Mouse (Mus musculus) left cerebral cortex, postnatal 14 days (tissue): ENCODE data around the gene Gng8. TPM values are rescaled to one million over a fixed set of nuclear protein-coding genes. Genes with fewer than 3 reads are reported as not detected.
A peak's percentile ranks its signal among the peaks of the same experiment; 100 is the strongest.

Source experiments
- DNase-seq, 2 experiments: peaks; one replicate each; pipeline ENCODE4 v3.0.0; 2021 to 2022; ENCODE audit warnings: low spot score in 2 of 2, mixed read lengths in 1 of 2
- intact Hi-C: fragments of 180-260 bp; cut with DNase I; formaldehyde crosslinking; loops from one replicate; pipeline ENCODE4 v1.15.1; 2025
- total RNA-seq, 2 experiments: library from RNA; stranded (reverse); gene quantifications; 2 replicates each; pipeline ENCODE4 v1.2.3; 2021

The Gng8 gene
- total RNA-seq, 2 experiments from 2014 or later = 1.2 to 1.5 TPM

- intact Hi-C loops = no loop called here
- no peak for DNase-seq
Observed at GRCm38 (mm10) chr7:16903439-16903955, 11.9 kb downstream of the Gng8 start.

GRCm38 (mm10) chr7:16904120-16904675, 12.6 kb downstream of the Gng8 start:
- intact Hi-C loops = no loop called here

GRCm38 (mm10) chr7:16905491-16906021, 14.0 kb downstream of the Gng8 start:
- intact Hi-C loops = no loop called here
- no peak for DNase-seq

More at GRCm38 (mm10) chr7:16904120-16904675, 12.6 kb downstream of the Gng8 start:
- no peak for DNase-seq

- DNase-seq = no peak
- intact Hi-C loops = no loop called here
Observed at GRCm38 (mm10) chr7:16906281-16906680, 14.7 kb downstream of the Gng8 start, which contains the start of gene Ptgir. TSS of gene Ptgir (plus strand) at chr7:16906490.

- intact Hi-C loops = no loop called here
- no peak for DNase-seq
Observed at GRCm38 (mm10) chr7:16906889-16907559, 15.4 kb downstream of the Gng8 start.

- DNase-seq = no peak
Observed at GRCm38 (mm10) chr7:16907842-16908241, 16.3 kb downstream of the Gng8 start.

GRCm38 (mm10) chr7:16908367-16908766, 16.8 kb downstream of the Gng8 start:
- intact Hi-C loops = no loop called here
- no peak for DNase-seq

More at GRCm38 (mm10) chr7:16907842-16908241, 16.3 kb downstream of the Gng8 start:
- intact Hi-C loops = no loop called here

- intact Hi-C loops = no loop called here
- DNase-seq = no peak
Observed at GRCm38 (mm10) chr7:16908859-16909258, 17.3 kb downstream of the Gng8 start.

GRCm38 (mm10) chr7:16909909-16910308, 18.3 kb downstream of the Gng8 start:
- intact Hi-C loops = no loop called here
- no peak for DNase-seq

GRCm38 (mm10) chr7:16911904-16912303, 20.3 kb downstream of the Gng8 start:
- DNase-seq = no peak
- intact Hi-C loops = no loop called here

GRCm38 (mm10) chr7:16912360-16912759, 20.8 kb downstream of the Gng8 start:
- DNase-seq = no peak
- intact Hi-C loops = no loop called here

- intact Hi-C loops = loop anchor here (2.0 kb wide), 1 partner anchor 19 kb away; no protein-coding TSS in a partner anchor
- peak; percentile 80 to 85 for DNase-seq
Observed at GRCm38 (mm10) chr7:16913806-16914452, 22.3 kb downstream of the Gng8 start.

- intact Hi-C loops = loop anchor here (2.0 kb wide), 1 partner anchor 20 kb away; no protein-coding TSS in a partner anchor
Observed at GRCm38 (mm10) chr7:16914453-16915343, 23.1 kb downstream of the Gng8 start.

GRCm38 (mm10) chr7:16915461-16916340, 24.1 kb downstream of the Gng8 start:
- intact Hi-C loops = loop anchor here (2.0 kb wide), 1 partner anchor 21 kb away; no protein-coding TSS in a partner anchor
- no peak for DNase-seq

More at GRCm38 (mm10) chr7:16914453-16915343, 23.1 kb downstream of the Gng8 start:
- no peak for DNase-seq

- no peak for DNase-seq
Observed at GRCm38 (mm10) chr7:16916342-16917265, 25.0 kb downstream of the Gng8 start.

GRCm38 (mm10) chr7:16917447-16917846, 25.9 kb downstream of the Gng8 start:
- intact Hi-C loops = no loop called here
- DNase-seq = no peak

More at GRCm38 (mm10) chr7:16916342-16917265, 25.0 kb downstream of the Gng8 start:
- intact Hi-C loops = no loop called here

GRCm38 (mm10) chr7:16918014-16918413, 26.4 kb downstream of the Gng8 start:
- intact Hi-C loops = no loop called here
- peak; percentile 60 to 77 for DNase-seq
